Mouse (Mus musculus) fibroblast of lung, adult 2 months (primary cell): ENCODE data around the gene Slc9a5.

Experiments used
- DNase-seq: peaks from one replicate; pipeline ENCODE4 v3.0.0-alpha.2; 2011; ENCODE audit warnings: low read depth

Gene Slc9a5

DNA sequence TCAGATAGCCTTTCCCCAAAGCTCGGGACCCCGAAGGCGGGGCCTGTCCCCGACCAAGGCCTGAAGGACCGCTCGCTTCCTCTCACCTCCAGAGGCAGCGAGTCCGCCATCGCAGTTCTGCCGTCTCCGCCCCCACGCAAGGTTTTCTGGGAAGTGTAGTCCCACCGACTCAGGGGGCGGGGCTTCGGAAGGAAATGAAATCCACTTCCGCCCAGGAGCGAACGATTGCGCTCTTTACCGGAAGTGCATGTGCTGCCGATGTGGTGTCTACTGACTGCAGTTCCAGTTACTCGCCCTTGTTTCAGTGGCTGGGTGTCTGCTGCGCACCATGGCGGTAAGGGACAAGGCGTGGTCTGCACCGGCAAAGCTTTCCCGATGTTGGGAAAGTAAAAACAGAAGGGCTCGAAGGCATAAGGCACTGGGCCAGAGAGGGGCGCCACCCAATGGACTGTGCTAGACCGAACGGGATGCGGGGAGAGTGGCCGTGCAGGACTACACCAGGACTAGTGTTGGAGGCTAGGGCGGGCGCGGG, 22.4 kb upstream of the Slc9a5 start, which contains the start of the genes Lrrc29 and Tmem208:
Gene Lrrc29 (minus strand): TSS at position 138 of the 532 bp plus-strand sequence.
Gene Tmem208 (plus strand): TSS at position 214 of the 532 bp plus-strand sequence.
- DNase-seq = peak; percentile 87

DNA sequence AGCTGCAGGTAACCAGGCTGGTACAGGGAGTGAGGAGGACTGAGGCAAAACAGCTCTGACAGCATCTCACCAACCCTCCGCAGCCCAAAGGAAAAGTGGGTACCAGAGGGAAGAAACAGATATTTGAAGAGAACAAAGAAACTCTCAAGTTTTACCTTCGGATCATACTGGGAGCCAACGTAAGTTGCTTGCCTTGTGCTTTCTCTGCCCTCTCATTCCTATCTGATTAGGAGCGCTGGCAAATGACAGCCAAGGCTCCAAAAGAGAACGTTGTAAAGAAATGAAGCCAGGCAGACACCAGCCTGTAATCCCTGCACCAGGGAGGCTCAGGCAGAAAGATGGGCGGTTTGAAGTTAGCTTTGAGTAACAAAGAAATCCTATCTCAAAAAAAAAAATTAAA, 21.7 kb upstream of the Slc9a5 start:
- DNase-seq = no peak

DNA sequence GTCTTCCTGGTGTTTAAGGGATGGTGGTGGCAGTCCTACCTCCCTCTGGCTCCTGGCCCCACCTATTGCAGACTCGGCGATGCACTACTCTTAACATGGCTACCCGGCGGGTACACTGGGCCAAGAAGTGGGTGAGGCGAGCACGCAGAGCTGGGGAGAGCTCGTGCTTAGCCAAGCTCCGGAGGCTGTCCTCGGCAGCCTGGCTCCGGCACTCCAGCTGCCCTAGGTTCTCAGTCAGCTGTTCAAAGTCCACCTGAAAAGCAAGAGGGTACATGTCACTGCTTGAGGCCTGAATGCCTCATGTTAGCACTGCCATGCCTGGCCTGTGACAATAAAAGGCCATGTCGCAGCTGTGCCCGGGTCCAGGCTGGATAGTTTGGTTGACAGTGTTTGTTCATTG, 18.3 kb upstream of the Slc9a5 start:
- no peak for DNase-seq

GRCm38 (mm10) chr8:105331469-105331868, 17.2 kb upstream of the Slc9a5 start:
- no peak for DNase-seq

DNA sequence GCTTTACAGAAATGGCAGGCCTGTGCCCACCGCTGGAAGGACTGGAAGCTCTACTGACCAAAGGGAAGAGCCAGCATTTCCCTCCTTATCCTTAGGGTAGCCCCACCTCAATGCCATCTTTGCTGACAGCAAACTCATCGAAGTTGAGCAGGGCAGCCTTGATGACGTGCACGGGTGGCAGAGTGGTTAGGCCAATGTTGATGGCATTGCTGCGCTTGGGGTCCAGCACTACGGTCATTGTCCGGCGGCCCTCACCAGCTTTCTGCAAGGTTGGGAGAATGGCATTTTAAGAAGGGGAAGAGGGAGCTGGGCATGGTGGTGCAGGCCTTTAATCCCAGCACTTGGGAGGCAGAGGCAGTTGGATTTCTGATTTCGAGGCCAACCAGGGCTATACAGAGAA, 16.7 kb upstream of the Slc9a5 start:
- DNase-seq = no peak

- DNase-seq = no peak
These were observed 16.1 kb upstream of the Slc9a5 start for GRCm38 (mm10) chr8:105332523-105332922.

DNA sequence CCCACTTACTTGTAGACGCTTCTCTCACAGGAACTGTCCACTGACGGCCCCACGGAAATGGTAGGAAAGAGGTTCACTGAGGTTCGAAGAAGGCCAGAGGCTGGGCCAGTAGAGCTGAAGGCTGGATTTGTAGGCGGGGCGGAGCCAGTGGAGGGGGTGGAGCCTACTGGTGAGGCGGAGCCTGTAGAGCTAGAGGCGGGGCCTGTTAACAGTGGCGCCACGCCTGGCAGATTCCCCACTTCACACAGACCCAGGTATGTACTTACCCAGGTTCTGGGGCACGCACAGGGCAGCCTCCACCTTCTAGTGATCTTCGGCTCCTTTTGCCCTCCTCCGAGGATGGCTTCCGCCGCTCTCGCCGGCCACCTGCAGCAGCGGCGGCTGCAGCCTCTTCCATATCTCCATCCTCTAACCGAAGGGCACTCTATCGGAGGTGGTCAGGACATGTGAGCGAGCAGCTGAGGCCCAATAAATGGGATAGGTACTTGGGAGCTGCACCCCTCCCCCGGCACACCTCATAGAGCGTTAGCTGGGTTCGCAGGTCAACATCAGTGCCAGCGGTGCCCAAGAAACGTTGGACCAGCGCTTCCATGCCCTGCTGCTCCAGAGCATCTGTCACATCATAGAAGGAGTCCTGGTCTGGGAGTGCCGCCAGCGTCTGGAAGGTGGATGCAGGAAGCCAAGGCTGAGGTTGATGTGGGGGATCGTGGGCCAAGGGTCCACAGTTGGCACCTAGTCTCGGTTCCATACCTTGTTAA, 12.1 kb upstream of the Slc9a5 start:
- DNase-seq = no peak

- no peak for DNase-seq
These were observed 9.7 kb upstream of the Slc9a5 start for GRCm38 (mm10) chr8:105338992-105339391.

DNA sequence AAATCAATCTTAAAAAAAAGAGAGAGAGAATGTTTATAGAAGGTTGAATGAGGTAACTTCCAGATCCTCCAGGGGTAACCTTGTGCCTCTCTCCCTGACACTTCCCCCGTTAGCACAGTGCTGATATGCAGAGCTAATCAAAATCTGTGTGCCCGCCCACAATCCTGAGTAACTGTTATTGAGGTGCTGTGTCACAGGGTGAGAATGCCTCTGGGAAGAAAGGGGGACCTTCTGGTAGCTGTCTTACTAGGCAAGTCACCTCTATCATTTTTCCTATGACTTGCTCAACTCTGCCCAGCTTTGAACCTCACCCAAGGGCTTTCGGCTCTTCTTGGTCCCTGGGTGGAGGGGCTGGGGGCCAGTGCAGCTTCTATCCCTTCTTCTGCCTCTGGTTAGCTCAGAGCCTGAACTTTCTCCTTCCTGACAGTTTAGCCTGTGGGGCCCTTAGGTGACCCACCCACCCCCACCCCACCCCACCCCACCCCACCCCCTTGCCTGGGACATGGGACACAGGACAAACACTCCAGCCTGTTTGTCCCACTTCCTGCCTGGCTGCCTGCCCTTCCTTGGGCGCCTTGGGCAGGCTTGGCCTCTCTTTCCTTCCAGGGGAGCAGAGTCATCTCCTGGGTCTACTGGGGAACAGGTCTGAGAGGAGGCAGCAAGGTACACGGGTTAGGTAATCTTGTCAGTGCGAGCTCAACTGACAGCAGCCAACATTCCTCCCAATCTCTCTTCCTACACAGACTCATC, 8.6 kb upstream of the Slc9a5 start:
- no peak for DNase-seq

DNA sequence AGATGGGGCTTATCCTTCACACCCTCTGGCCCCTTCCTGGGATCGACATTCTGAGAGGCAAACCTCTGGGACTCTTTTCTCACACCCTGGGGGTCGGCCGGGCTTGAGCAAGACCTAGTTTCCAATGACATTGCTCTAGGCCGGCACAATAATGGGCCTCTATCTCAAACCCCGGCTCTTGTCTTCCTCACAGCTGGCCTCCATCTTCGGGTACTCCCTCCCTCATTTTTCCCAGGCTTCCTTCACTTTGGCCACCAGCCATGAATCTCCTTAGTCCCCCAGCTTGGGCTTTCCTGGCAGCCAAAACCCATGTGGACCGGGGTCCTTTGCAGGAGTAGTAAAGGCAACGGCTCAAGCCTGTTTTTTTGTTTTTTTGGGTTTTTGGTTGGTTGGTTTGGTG, 7.2 kb upstream of the Slc9a5 start:
- no peak for DNase-seq

DNA sequence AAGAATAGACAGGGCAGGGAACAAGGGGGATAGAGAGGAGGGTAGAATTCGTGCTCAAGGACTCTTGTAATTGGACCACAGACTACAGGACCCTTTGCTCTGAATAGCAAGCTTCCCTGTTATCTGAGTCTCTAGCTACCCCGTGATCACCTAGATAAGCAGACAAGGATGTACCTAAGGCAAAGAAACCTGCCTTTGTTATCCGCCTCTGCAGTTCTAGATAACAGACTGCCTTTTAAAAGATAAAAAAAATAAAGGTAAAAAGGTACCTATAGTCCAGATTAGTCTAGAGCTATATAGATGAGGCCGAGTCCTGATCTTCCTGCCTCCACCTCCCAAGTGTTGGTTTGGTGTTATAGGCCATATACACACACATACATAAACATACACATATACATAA, 5.9 kb upstream of the Slc9a5 start:
- DNase-seq = no peak

DNA sequence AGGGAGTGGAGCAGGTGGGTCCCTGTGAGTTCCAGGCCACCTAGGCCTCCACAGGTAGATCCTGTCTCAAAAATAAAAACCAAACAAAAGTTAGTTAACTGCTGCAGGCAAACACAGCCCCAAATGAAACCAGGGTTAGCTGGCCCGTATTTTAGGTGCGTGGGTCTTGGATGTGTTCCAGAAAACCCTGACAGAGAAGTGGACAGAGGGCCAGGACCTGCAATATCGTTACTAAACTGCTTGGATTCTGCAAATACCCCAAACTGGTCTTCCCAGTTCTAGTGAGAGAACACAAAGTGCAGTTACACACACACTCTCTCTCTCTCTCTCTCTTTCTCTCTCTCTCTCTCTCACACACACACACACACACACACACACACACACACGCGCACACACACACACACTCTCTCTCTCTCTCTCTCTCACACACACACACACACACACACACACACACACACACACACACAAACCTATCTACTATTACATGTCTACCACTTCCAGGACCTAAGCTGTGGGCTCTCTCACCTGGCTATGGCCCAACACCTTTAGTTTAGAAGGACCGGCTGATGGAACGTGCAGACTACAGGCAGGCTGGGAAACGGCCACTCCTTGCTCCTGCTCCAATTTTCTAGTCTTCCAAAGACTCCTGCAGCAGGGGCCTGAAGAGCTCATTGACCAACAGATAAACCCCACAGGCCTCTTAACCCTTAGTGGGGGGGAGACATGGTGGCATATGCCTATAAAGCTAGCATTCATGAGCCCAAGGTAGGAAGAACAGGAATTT, 4.7 kb upstream of the Slc9a5 start:
- no peak for DNase-seq

DNA sequence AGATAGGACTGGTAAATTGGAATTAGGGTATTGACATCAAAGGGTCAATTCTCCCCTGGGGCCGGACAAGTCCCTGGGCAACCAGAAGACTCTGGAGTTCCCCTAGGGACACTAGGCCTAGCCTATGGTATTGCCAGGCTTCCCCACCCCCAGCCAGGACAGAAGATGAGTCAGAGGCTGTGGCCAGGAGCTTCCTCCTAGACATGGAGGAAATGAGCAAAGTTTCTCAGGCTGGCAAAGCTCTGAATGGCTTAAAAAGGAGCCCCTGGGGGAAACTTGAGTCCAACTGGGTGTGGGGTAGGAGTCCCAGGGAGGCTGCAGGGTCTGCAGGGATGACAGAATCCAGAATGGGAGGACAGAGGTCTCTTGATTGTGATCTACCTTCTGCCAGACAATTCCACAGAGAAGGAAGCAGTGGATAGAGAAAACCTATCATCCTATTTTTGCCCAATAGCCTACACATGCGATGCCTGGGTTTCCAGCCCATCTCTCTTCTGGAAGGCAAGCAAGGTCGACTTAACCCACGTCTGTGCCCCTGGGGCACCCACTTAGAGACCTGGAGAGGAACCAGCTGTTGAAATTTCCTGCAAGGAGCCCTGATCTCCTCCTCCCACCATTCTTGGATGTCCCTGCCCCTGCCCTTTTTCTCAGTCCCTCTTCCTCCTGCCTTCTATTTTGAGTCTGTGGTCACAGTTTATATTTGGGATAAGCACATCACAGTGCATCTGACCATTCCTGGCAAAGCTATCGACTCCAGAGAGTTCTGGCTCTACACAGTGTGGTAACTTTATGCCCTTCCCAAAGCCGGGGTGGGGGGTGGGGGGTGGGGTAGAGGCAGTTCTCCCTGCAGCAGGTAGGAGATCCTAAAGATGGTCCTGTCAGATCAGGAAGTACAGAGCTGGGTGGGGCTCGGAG, 3.3 kb upstream of the Slc9a5 start:
- DNase-seq = no peak

DNA sequence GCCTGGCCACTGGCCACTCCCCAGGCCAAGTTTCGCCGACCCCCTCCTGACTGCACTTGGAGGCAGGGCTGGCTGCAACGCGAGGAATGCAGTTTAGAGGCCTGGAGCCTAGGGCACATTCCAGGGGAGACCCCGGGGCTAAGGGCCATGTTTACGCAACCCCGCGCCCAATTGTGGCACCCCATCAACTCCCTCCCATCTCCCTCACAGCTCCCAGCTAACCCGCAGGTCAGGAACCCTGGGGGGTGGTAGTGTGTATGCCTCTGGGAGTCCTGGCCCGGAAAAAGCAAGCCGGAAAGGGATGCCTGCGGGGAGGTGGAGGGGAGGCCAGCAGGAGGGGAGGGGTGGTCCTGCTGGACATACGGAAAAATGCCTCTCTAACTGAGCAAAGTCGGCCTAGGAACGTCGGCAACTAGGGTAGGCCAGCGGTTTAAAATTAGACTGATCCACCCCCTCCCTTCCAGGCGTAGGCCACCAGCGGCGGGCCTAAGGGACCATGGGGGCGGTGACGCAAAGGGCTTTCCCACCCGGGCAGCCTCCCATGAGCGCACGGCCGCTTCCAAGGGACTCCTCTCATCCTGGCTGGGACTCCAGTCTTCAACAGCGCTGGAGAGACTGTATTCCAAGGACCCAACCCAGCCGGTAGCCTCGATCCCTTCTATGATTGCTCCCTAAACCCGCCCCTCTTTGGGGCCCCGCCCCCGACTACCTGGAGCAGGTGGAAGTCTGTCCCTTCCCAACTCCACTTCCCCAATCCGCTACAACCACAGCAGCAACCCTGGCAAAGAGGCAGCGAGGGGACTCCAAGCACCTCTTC, 1.8 kb upstream of the Slc9a5 start:
- DNase-seq = no peak

DNA sequence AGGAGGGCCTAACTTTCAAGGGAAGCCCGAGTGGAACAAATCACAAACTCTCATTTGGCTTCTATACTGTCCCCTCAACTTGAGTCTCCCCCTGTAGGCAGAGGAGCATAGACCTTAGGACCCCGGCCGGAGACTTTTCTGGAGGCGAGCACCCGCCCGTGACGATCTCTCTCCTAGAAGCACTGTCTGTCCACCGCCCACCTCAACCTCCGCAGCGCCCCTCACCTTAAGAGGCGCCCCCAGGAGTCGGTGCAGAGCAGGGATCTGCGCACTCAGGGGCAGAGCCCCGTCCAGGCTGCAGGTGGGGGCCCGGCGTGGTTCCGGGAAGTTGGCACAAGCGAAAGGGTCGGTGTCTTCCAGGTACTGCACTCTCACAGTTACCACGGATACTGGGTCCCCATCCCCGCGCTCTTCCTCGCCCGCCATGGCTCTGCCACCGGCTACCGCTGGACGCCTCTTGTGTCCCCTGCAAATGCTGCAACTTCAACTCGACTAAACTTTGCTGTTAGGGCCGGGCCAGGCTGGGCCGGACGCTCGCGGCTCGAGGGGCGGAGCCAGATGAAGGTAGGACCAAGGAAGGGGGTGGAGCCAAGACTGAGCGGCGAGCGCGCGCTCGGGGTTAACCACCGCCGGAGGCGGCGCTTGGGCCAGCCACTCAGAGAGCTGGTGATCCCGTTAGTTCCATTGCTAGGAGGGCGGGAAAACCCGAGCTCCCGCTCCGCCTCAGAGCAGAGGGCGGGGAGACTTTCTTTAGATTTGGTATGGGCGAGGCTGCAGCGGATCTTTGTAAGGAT, 1.0 kb upstream of the Slc9a5 start, which contains the start of gene Fhod1:
Gene Fhod1 (minus strand): TSS at position 526 of the 794 bp plus-strand sequence.
- DNase-seq = peak; percentile 89

- DNase-seq = no peak
These were observed 591 bp downstream of the Slc9a5 start for GRCm38 (mm10) chr8:105349096-105349771.

- DNase-seq = no peak
These were observed 1.5 kb downstream of the Slc9a5 start for GRCm38 (mm10) chr8:105350186-105350585.

- no peak for DNase-seq
These were observed 5.0 kb downstream of the Slc9a5 start for GRCm38 (mm10) chr8:105353583-105354135.

- DNase-seq = no peak
These were observed 5.9 kb downstream of the Slc9a5 start for GRCm38 (mm10) chr8:105354549-105354948.
